Mouse (Mus musculus): Measurements from ENCODE around the gene Bet1l. TPM values are rescaled to one million over a fixed set of nuclear protein-coding genes. Genes with fewer than 3 reads are reported as not detected.

Bet1l gene
- 29.9 TPM for polyA plus RNA-seq (2014; fragmentation: Illumina TruSeq; extraction: RNeasy Lipid Tissue Mini Kit (QIAGEN cat#74804); ENCODE audit: low read depth, low replicate concordance)

GRCm38 (mm10) chr7:140857550-140858505 is at the start of gene Bet1l:
Gene Bet1l (minus strand): TSS chr7:140857577.

GRCm38 (mm10) chr7:140900220-140900619 is 42.8 kb upstream of the Bet1l start, which contains the start of gene Cox8b:
Gene Cox8b (minus strand): TSS chr7:140900446.

GRCm38 (mm10) chr7:140881696-140882468 is 24.5 kb upstream of the Bet1l start, which contains the start of the genes Psmd13 and Sirt3:
Gene Psmd13 (plus strand): TSS chr7:140881968.
Gene Sirt3 (minus strand): TSS chr7:140882309.

GRCm38 (mm10) chr7:140856785-140857549 is 410 bp downstream of the Bet1l start, which contains the start of gene Ric8a:
Gene Ric8a (plus strand): TSS chr7:140856957.

GRCm38 (mm10) chr7:140855860-140856784 is 1.3 kb downstream of the Bet1l start, which contains the start of gene Gm45785:
Gene Gm45785 (minus strand): TSS chr7:140856331.

GRCm38 (mm10) chr7:140847755-140848580 is 9.4 kb downstream of the Bet1l start, which contains the start of gene Odf3:
Gene Odf3 (plus strand): TSS chr7:140847805.

GRCm38 (mm10) chr7:140844905-140845665 is 12.3 kb downstream of the Bet1l start, which contains the start of gene Scgb1c1:
Gene Scgb1c1 (plus strand): TSS chr7:140845547.

GRCm38 (mm10) chr7:140834968-140835757 is 22.2 kb downstream of the Bet1l start, which contains the start of gene Urah:
Gene Urah (plus strand): TSS chr7:140835018.

GRCm38 (mm10) chr7:140821653-140822329 is 35.6 kb downstream of the Bet1l start, which contains the start of gene Zfp941:
Gene Zfp941 (minus strand): TSS chr7:140822178.

Other genes starting within 250 kb of the Bet1l start
- gene Olfr61, start 228.6 kb downstream of the Bet1l start, polyA plus RNA-seq (2014; fragmentation: Illumina TruSeq; extraction: RNeasy Lipid Tissue Mini Kit (QIAGEN cat#74804); ENCODE audit: low read depth, low replicate concordance) = not detected
- gene Olfr53, start 211.1 kb downstream of the Bet1l start, polyA plus RNA-seq (2014; fragmentation: Illumina TruSeq; extraction: RNeasy Lipid Tissue Mini Kit (QIAGEN cat#74804); ENCODE audit: low read depth, low replicate concordance) = not detected
- gene Olfr539, start 197.6 kb downstream of the Bet1l start, polyA plus RNA-seq (2014; fragmentation: Illumina TruSeq; extraction: RNeasy Lipid Tissue Mini Kit (QIAGEN cat#74804); ENCODE audit: low read depth, low replicate concordance) = not detected
- gene Olfr45, start 175.6 kb downstream of the Bet1l start, polyA plus RNA-seq (2014; fragmentation: Illumina TruSeq; extraction: RNeasy Lipid Tissue Mini Kit (QIAGEN cat#74804); ENCODE audit: low read depth, low replicate concordance) = not detected
- not detected for gene Olfr541, start 160.3 kb downstream of the Bet1l start, polyA plus RNA-seq (2014; fragmentation: Illumina TruSeq; extraction: RNeasy Lipid Tissue Mini Kit (QIAGEN cat#74804); ENCODE audit: low read depth, low replicate concordance)
- gene Cyp2e1, start 93.8 kb downstream of the Bet1l start, polyA plus RNA-seq (2014; fragmentation: Illumina TruSeq; extraction: RNeasy Lipid Tissue Mini Kit (QIAGEN cat#74804); ENCODE audit: low read depth, low replicate concordance) = 1,170 TPM
- 8.2 TPM for gene Syce1, start 69.7 kb downstream of the Bet1l start, polyA plus RNA-seq (2014; fragmentation: Illumina TruSeq; extraction: RNeasy Lipid Tissue Mini Kit (QIAGEN cat#74804); ENCODE audit: low read depth, low replicate concordance)
- gene Zfp941, start 35.4 kb downstream of the Bet1l start, polyA plus RNA-seq (2014; fragmentation: Illumina TruSeq; extraction: RNeasy Lipid Tissue Mini Kit (QIAGEN cat#74804); ENCODE audit: low read depth, low replicate concordance) = 0.36 TPM
- 1.8 TPM for gene Urah, start 22.6 kb downstream of the Bet1l start, polyA plus RNA-seq (2014; fragmentation: Illumina TruSeq; extraction: RNeasy Lipid Tissue Mini Kit (QIAGEN cat#74804); ENCODE audit: low read depth, low replicate concordance)
- gene Scgb1c1, start 12.0 kb downstream of the Bet1l start, polyA plus RNA-seq (2014; fragmentation: Illumina TruSeq; extraction: RNeasy Lipid Tissue Mini Kit (QIAGEN cat#74804); ENCODE audit: low read depth, low replicate concordance) = not detected
- gene Odf3, start 9.8 kb downstream of the Bet1l start, polyA plus RNA-seq (2014; fragmentation: Illumina TruSeq; extraction: RNeasy Lipid Tissue Mini Kit (QIAGEN cat#74804); ENCODE audit: low read depth, low replicate concordance) = 3.4 TPM
- gene Gm45785, start 1.2 kb downstream of the Bet1l start, polyA plus RNA-seq (2014; fragmentation: Illumina TruSeq; extraction: RNeasy Lipid Tissue Mini Kit (QIAGEN cat#74804); ENCODE audit: low read depth, low replicate concordance) = not detected
- gene Ric8a, start 620 bp downstream of the Bet1l start, polyA plus RNA-seq (2014; fragmentation: Illumina TruSeq; extraction: RNeasy Lipid Tissue Mini Kit (QIAGEN cat#74804); ENCODE audit: low read depth, low replicate concordance) = 52.4 TPM
- 79.4 TPM for gene Psmd13, start 24.4 kb upstream of the Bet1l start, polyA plus RNA-seq (2014; fragmentation: Illumina TruSeq; extraction: RNeasy Lipid Tissue Mini Kit (QIAGEN cat#74804); ENCODE audit: low read depth, low replicate concordance)
- 24.1 TPM for gene Sirt3, start 24.7 kb upstream of the Bet1l start, polyA plus RNA-seq (2014; fragmentation: Illumina TruSeq; extraction: RNeasy Lipid Tissue Mini Kit (QIAGEN cat#74804); ENCODE audit: low read depth, low replicate concordance)
- 19.5 TPM for gene Cox8b, start 42.9 kb upstream of the Bet1l start, polyA plus RNA-seq (2014; fragmentation: Illumina TruSeq; extraction: RNeasy Lipid Tissue Mini Kit (QIAGEN cat#74804); ENCODE audit: low read depth, low replicate concordance)
- 2.0 TPM for gene Nlrp6, start 63.3 kb upstream of the Bet1l start, polyA plus RNA-seq (2014; fragmentation: Illumina TruSeq; extraction: RNeasy Lipid Tissue Mini Kit (QIAGEN cat#74804); ENCODE audit: low read depth, low replicate concordance)
- 14.7 TPM for gene Pgghg, start 83.8 kb upstream of the Bet1l start, polyA plus RNA-seq (2014; fragmentation: Illumina TruSeq; extraction: RNeasy Lipid Tissue Mini Kit (QIAGEN cat#74804); ENCODE audit: low read depth, low replicate concordance)
- 1.2 TPM for gene Ifitm5, start 92.7 kb upstream of the Bet1l start, polyA plus RNA-seq (2014; fragmentation: Illumina TruSeq; extraction: RNeasy Lipid Tissue Mini Kit (QIAGEN cat#74804); ENCODE audit: low read depth, low replicate concordance)
- not detected for gene Gm45717, start 98.4 kb upstream of the Bet1l start, polyA plus RNA-seq (2014; fragmentation: Illumina TruSeq; extraction: RNeasy Lipid Tissue Mini Kit (QIAGEN cat#74804); ENCODE audit: low read depth, low replicate concordance)
- gene Ifitm2, start 98.4 kb upstream of the Bet1l start, polyA plus RNA-seq (2014; fragmentation: Illumina TruSeq; extraction: RNeasy Lipid Tissue Mini Kit (QIAGEN cat#74804); ENCODE audit: low read depth, low replicate concordance) = 414 TPM
- gene Ifitm1, start 109.6 kb upstream of the Bet1l start, polyA plus RNA-seq (2014; fragmentation: Illumina TruSeq; extraction: RNeasy Lipid Tissue Mini Kit (QIAGEN cat#74804); ENCODE audit: low read depth, low replicate concordance) = 31.1 TPM
- 370 TPM for gene Ifitm3, start 153.2 kb upstream of the Bet1l start, polyA plus RNA-seq (2014; fragmentation: Illumina TruSeq; extraction: RNeasy Lipid Tissue Mini Kit (QIAGEN cat#74804); ENCODE audit: low read depth, low replicate concordance)
- gene Ifitm6, start 160.3 kb upstream of the Bet1l start, polyA plus RNA-seq (2014; fragmentation: Illumina TruSeq; extraction: RNeasy Lipid Tissue Mini Kit (QIAGEN cat#74804); ENCODE audit: low read depth, low replicate concordance) = 14.7 TPM
- not detected for gene Gm17387, start 171.6 kb upstream of the Bet1l start, polyA plus RNA-seq (2014; fragmentation: Illumina TruSeq; extraction: RNeasy Lipid Tissue Mini Kit (QIAGEN cat#74804); ENCODE audit: low read depth, low replicate concordance)
- gene B4galnt4, start 203.5 kb upstream of the Bet1l start, polyA plus RNA-seq (2014; fragmentation: Illumina TruSeq; extraction: RNeasy Lipid Tissue Mini Kit (QIAGEN cat#74804); ENCODE audit: low read depth, low replicate concordance) = 5.2 TPM
- gene Pkp3, start 220.6 kb upstream of the Bet1l start, polyA plus RNA-seq (2014; fragmentation: Illumina TruSeq; extraction: RNeasy Lipid Tissue Mini Kit (QIAGEN cat#74804); ENCODE audit: low read depth, low replicate concordance) = 16.8 TPM
- gene Sigirr, start 243.0 kb upstream of the Bet1l start, polyA plus RNA-seq (2014; fragmentation: Illumina TruSeq; extraction: RNeasy Lipid Tissue Mini Kit (QIAGEN cat#74804); ENCODE audit: low read depth, low replicate concordance) = 17.6 TPM

Data from adipose tissue, adult 10 weeks (tissue).